Mouse (Mus musculus): Measurements from ENCODE around the gene Slc6a9. TPM values are rescaled to one million over a fixed set of nuclear protein-coding genes. Genes with fewer than 3 reads are reported as not detected.

Gene Slc6a9
- polyA plus RNA-seq (2014; fragmentation: Nextera tagmentation; extraction: Ambion mirVana): 5.5 and 10.4 TPM in 2 replicates

DNA sequence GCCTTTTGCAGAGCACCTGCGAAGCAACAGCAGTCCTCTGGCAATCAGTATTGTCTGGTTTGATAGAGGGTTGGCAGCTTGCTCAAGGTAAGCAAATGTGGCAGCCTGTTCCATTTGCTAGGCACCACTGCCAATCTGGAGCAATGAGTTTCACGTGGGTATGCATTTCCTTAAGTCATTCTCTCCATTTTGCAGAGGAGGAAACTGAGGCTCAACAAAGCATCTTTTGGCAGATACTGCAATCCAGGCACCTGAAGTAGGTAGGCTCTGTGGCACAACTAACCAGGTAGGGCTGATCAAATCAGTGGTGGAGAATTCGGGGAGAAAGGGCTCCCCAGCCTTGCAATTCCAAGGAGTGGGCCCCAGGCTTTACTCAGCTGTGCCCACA, at the start of gene Slc6a9:
TSS of gene Slc6a9 (plus strand) at position 50 of the 388 bp plus-strand sequence.
- ATAC-seq (ENCODE audit: low read depth): no peak
- WGBS: 19% methylated on average over 3 of the region's 3 CpGs
- no peaks in the 10 kb centered on the region for H3K27me3 ChIP-seq (replicated peaks; ENCODE audit: control insufficient read depth, insufficient read depth, low read length)
- DNase-seq (ENCODE audit: low spot score): no peak
- no peaks in the 10 kb centered on the region for H3K36me3 ChIP-seq (ENCODE audit: control insufficient read depth, insufficient read depth, low read length)
- peak within 1 kb of the TSS; percentile 83 for H3K9ac ChIP-seq (ENCODE audit: low read depth, low read length)
- H3K27ac ChIP-seq (replicated peaks; ENCODE audit: low read depth, low read length): peak within 1 kb of the TSS; percentile 84
- H3K9me3 ChIP-seq (ENCODE audit: control insufficient read depth, low read length): no peaks in the 10 kb centered on the region
- peaks cover 5% of the 10 kb centered on the region; the same call in 1 of the 2 replicates for H3K4me1 ChIP-seq (ENCODE audit: control insufficient read depth, insufficient read depth, low read length)
- H3K4me2 ChIP-seq (ENCODE audit: low read depth, low read length): peak within 1 kb of the TSS; percentile 90
- peak within 1 kb of the TSS; percentile 83 for H3K4me3 ChIP-seq (ENCODE audit: low read depth, low read length)

DNA sequence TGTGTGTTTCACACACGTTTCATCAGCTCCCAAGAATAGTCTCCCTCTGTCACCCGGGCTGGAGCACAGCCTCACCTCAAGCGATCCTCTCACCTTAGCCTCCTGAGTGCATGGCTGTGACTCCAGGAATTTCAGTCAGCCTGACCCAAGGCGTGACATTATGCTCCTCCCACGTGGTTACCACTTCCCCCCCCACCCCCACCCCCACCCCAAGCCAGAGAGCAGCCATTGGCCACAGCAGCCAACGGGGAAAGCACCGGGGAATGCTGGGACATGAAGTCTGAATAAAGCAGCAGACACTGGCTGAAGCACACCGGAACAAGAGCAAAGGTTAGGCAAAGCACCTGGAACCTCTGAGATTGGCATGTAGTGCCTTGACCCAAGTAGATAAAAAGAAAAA, 47.3 kb upstream of the Slc6a9 start:
- WGBS: 30% methylated on average over 8 of the region's 8 CpGs
- Histone ChIP-seq H3K4me3 (ENCODE audit: low read depth, low read length) (no peak overlapping the region), H3K9ac (ENCODE audit: low read depth, low read length) (no peak overlapping the region), H3K27ac (replicated peaks; ENCODE audit: low read depth, low read length) (no peak overlapping the region), H3K36me3 (ENCODE audit: control insufficient read depth, insufficient read depth, low read length) (no peaks in the 10 kb centered on the region), H3K4me1 (ENCODE audit: control insufficient read depth, insufficient read depth, low read length) (no peaks in the 10 kb centered on the region), H3K9me3 (ENCODE audit: control insufficient read depth, low read length) (no peaks in the 10 kb centered on the region), H3K27me3 (replicated peaks; ENCODE audit: control insufficient read depth, insufficient read depth, low read length) (no peaks in the 10 kb centered on the region), H3K4me2 (ENCODE audit: low read depth, low read length) (peak overlapping the region; percentile 21)
- peak; percentile 31 for DNase-seq (ENCODE audit: low spot score)
- ATAC-seq (ENCODE audit: low read depth): no peak

DNA sequence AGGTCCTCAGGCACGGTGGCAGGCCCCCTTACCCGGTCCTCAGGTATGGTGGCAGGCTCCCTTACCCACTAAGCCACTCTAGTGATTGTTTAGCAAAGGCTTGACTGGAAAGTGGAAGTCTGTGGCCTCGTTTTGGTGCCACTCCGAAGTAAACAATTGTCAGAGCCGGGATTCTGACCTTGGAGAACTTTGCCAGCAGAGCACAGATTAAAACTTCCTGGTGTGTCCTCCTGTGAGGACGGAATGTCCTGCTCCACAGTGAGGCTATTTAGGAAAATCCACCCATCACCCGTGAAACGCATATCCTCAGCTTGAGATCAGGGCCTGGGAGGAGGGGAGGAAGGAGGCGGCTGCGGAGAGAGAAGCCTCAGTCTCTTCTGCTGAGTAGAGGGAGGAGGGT, 46.0 kb upstream of the Slc6a9 start:
- no peak for DNase-seq (ENCODE audit: low spot score)
- no peak for ATAC-seq (ENCODE audit: low read depth)
- Histone ChIP-seq H3K9me3 (ENCODE audit: control insufficient read depth, low read length) (no peaks in the 10 kb centered on the region), H3K9ac (ENCODE audit: low read depth, low read length) (no peak overlapping the region), H3K4me2 (ENCODE audit: low read depth, low read length) (no peak overlapping the region), H3K27ac (replicated peaks; ENCODE audit: low read depth, low read length) (no peak overlapping the region), H3K27me3 (replicated peaks; ENCODE audit: control insufficient read depth, insufficient read depth, low read length) (no peaks in the 10 kb centered on the region), H3K4me1 (ENCODE audit: control insufficient read depth, insufficient read depth, low read length) (no peaks in the 10 kb centered on the region), H3K36me3 (ENCODE audit: control insufficient read depth, insufficient read depth, low read length) (no peaks in the 10 kb centered on the region), H3K4me3 (ENCODE audit: low read depth, low read length) (no peak overlapping the region)
- WGBS: 58% methylated on average over 10 of the region's 10 CpGs

DNA sequence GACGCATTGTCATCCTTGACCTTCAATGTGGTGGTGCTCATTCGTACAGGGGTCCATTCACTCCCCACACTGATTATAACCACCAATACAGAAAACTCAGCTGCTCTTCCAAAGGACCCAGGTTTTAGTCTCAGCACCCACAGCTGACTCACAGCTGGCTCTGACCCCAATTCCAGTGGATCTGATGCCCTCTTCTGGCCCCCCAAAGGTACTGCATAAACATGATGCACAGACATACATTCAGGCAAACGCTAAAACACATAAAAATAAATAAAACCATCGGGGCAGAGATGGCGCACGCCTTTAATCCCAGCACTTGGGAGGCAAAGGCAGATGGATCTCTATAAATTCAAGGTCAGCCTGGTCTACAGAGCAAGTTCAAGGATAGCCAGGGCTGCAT, 34.4 kb upstream of the Slc6a9 start:
- Histone ChIP-seq H3K4me3 (ENCODE audit: low read depth, low read length) (no peak overlapping the region), H3K4me2 (ENCODE audit: low read depth, low read length) (no peak overlapping the region), H3K36me3 (ENCODE audit: control insufficient read depth, insufficient read depth, low read length) (no peaks in the 10 kb centered on the region), H3K27me3 (replicated peaks; ENCODE audit: control insufficient read depth, insufficient read depth, low read length) (no peaks in the 10 kb centered on the region), H3K4me1 (ENCODE audit: control insufficient read depth, insufficient read depth, low read length) (no peaks in the 10 kb centered on the region), H3K27ac (replicated peaks; ENCODE audit: low read depth, low read length) (no peak overlapping the region), H3K9me3 (ENCODE audit: control insufficient read depth, low read length) (no peaks in the 10 kb centered on the region), H3K9ac (ENCODE audit: low read depth, low read length) (no peak overlapping the region)
- 87% methylated on average over 6 of the region's 6 CpGs for WGBS
- no peak for ATAC-seq (ENCODE audit: low read depth)
- DNase-seq (ENCODE audit: low spot score): no peak

DNA sequence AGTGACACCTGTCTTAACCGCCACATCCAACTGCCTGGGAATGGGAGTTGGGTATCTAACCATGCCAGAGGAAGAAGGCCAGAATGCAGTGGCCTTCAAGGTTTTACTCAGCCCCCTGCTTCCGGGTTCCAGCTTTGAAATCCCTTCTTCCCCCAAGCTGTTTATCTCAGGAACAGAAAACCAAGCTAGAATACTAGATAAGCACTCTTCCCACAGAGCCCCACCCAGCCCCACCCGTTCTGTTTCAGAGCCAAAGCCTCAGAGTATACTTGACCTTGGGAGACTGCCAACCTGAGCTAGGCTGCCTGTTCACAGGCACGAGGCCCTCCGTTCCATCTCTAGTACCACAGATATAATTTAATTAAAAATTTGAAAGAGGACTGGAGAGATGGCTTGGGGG, 27.3 kb upstream of the Slc6a9 start:
- Histone ChIP-seq H3K4me1 (ENCODE audit: control insufficient read depth, insufficient read depth, low read length) (no peaks in the 10 kb centered on the region), H3K27ac (replicated peaks; ENCODE audit: low read depth, low read length) (no peak overlapping the region), H3K36me3 (ENCODE audit: control insufficient read depth, insufficient read depth, low read length) (no peaks in the 10 kb centered on the region), H3K4me3 (ENCODE audit: low read depth, low read length) (no peak overlapping the region), H3K9ac (ENCODE audit: low read depth, low read length) (no peak overlapping the region), H3K4me2 (ENCODE audit: low read depth, low read length) (no peak overlapping the region), H3K27me3 (replicated peaks; ENCODE audit: control insufficient read depth, insufficient read depth, low read length) (no peaks in the 10 kb centered on the region), H3K9me3 (ENCODE audit: control insufficient read depth, low read length) (no peaks in the 10 kb centered on the region)
- ATAC-seq (ENCODE audit: low read depth) (no peak), DNase-seq (ENCODE audit: low spot score) (no peak)
- WGBS: 65% methylated on average over 5 of the region's 5 CpGs

DNA sequence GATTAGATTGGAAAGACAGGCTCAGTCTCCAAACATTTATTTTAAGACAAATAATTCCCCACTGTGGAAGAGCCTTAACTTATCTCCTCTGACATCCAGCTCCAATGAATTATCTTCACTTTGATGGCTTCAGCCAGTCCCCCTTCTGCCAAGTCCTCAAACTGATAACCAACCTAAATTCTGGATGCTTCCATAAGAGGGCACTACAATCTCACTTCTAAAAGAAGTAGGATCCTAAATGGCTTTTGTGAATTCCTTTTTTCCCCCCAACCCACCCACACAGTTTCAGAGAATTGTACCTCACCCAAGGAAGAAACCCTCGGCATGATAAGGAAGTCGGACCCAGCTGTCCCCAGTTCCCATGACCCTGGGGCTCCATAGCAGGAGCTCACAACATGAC, 23.4 kb upstream of the Slc6a9 start:
- Histone ChIP-seq H3K4me3 (ENCODE audit: low read depth, low read length) (no peak overlapping the region), H3K27me3 (replicated peaks; ENCODE audit: control insufficient read depth, insufficient read depth, low read length) (no peaks in the 10 kb centered on the region), H3K4me2 (ENCODE audit: low read depth, low read length) (no peak overlapping the region), H3K9me3 (ENCODE audit: control insufficient read depth, low read length) (no peaks in the 10 kb centered on the region), H3K36me3 (ENCODE audit: control insufficient read depth, insufficient read depth, low read length) (no peaks in the 10 kb centered on the region), H3K27ac (replicated peaks; ENCODE audit: low read depth, low read length) (no peak overlapping the region), H3K9ac (ENCODE audit: low read depth, low read length) (no peak overlapping the region), H3K4me1 (ENCODE audit: control insufficient read depth, insufficient read depth, low read length) (no peaks in the 10 kb centered on the region)
- 63% methylated on average over 2 of the region's 2 CpGs for WGBS
- no peak for ATAC-seq (ENCODE audit: low read depth)
- DNase-seq (ENCODE audit: low spot score): no peak

DNA sequence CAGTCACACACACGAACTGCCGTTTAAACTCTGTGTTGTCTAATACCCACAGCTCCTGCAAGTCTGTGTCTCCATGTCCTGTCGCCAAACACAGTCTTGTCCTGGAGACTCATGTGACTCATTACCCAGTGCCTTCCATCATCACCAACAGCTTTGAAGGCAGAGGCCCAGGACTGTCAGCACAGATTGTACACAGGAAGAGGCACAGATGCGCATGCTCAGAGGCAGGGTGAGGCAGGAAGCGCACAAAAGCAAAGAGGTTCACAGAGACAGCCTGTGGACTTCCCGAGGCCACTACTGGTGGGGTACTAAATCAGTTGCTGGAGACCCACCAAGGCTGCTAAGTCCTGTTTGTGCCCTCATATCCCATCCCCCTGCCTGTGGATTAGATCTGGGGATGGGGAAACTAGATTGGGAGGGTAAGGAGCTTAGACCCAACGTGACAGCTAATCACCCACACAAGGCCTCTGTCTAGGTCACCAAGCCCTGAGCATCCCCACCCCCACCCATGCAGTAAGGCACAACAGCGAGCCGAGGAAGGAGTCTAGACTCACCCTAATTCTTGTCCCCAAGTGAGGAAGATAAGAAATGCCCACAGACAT, 20.6 kb upstream of the Slc6a9 start:
- ATAC-seq (ENCODE audit: low read depth) (no peak), DNase-seq (ENCODE audit: low spot score) (no peak)
- H3K4me1 ChIP-seq (ENCODE audit: control insufficient read depth, insufficient read depth, low read length): no peaks in the 10 kb centered on the region
- H3K27me3 ChIP-seq (replicated peaks; ENCODE audit: control insufficient read depth, insufficient read depth, low read length): no peaks in the 10 kb centered on the region
- WGBS: 58% methylated on average over 9 of the region's 9 CpGs
- no peak overlapping the region for H3K4me3 ChIP-seq (ENCODE audit: low read depth, low read length)
- no peaks in the 10 kb centered on the region for H3K36me3 ChIP-seq (ENCODE audit: control insufficient read depth, insufficient read depth, low read length)
- no peak overlapping the region for H3K4me2 ChIP-seq (ENCODE audit: low read depth, low read length)
- no peak overlapping the region for H3K27ac ChIP-seq (replicated peaks; ENCODE audit: low read depth, low read length)
- H3K9me3 ChIP-seq (ENCODE audit: control insufficient read depth, low read length): peaks cover 9% of the 10 kb centered on the region; the same call in 1 of the 2 replicates
- H3K9ac ChIP-seq (ENCODE audit: low read depth, low read length): no peak overlapping the region

DNA sequence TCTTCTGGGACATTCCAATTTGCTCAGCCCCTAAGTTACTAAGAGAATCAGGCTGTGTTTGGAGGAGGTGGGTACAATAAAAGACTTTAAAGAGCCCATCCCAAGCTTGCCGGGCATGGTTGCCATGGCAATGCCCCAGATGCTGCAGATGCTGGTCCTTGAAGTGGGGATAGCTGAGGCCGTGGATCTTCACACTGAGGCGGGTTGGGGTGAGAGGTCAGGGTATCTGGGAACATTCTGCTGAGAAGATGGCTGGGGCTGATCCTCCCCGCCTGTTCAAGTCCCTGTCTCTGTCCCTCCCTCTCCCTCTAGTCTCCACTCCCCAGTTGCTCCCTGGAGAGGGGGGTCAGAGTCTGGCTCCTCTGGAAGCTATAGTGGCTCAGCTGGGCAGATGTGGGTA, 20.0 kb upstream of the Slc6a9 start:
- DNase-seq (ENCODE audit: low spot score) (no peak), ATAC-seq (ENCODE audit: low read depth) (no peak)
- WGBS: 53% methylated on average over 4 of the region's 4 CpGs
- Histone ChIP-seq H3K27me3 (replicated peaks; ENCODE audit: control insufficient read depth, insufficient read depth, low read length) (no peaks in the 10 kb centered on the region), H3K27ac (replicated peaks; ENCODE audit: low read depth, low read length) (no peak overlapping the region), H3K36me3 (ENCODE audit: control insufficient read depth, insufficient read depth, low read length) (no peaks in the 10 kb centered on the region), H3K4me1 (ENCODE audit: control insufficient read depth, insufficient read depth, low read length) (no peaks in the 10 kb centered on the region), H3K9me3 (ENCODE audit: control insufficient read depth, low read length) (peaks cover 9% of the 10 kb centered on the region; the same call in 1 of the 2 replicates), H3K4me2 (ENCODE audit: low read depth, low read length) (no peak overlapping the region), H3K9ac (ENCODE audit: low read depth, low read length) (no peak overlapping the region), H3K4me3 (ENCODE audit: low read depth, low read length) (no peak overlapping the region)

DNA sequence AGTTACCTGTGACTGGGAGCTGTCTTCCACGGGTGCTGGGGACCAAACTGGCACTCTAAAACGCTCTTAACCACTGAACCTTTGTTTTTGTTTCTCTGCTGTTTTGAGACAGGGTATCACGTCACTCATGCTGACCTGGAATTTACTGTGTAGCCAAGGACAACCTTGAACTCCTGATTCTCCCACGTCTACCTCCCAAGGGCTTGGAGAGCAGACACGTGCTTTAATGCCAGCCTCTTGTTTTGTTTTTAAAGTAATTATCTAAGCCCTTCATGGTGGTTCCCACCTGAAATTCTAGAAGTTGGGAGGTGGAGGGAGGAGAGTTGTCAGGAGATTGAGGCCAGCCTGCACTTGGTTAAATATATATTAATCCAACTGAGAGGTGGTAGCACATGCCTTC, 17.5 kb upstream of the Slc6a9 start:
- no peak overlapping the region for H3K27ac ChIP-seq (replicated peaks; ENCODE audit: low read depth, low read length)
- H3K36me3 ChIP-seq (ENCODE audit: control insufficient read depth, insufficient read depth, low read length): no peaks in the 10 kb centered on the region
- 62% methylated on average over 5 of the region's 5 CpGs for WGBS
- H3K9ac ChIP-seq (ENCODE audit: low read depth, low read length): no peak overlapping the region
- H3K4me2 ChIP-seq (ENCODE audit: low read depth, low read length): no peak overlapping the region
- H3K4me1 ChIP-seq (ENCODE audit: control insufficient read depth, insufficient read depth, low read length): no peaks in the 10 kb centered on the region
- DNase-seq (ENCODE audit: low spot score) (no peak), ATAC-seq (ENCODE audit: low read depth) (no peak)
- H3K4me3 ChIP-seq (ENCODE audit: low read depth, low read length): no peak overlapping the region
- H3K27me3 ChIP-seq (replicated peaks; ENCODE audit: control insufficient read depth, insufficient read depth, low read length): no peaks in the 10 kb centered on the region
- peaks cover 9% of the 10 kb centered on the region; the same call in 1 of the 2 replicates for H3K9me3 ChIP-seq (ENCODE audit: control insufficient read depth, low read length)

Data from embryonic facial prominence, embryonic 14.5 days (tissue).